Mouse (Mus musculus) lung, postnatal 0 days (tissue): ENCODE data around the gene Pla2g2e. TPM values are rescaled to one million over a fixed set of nuclear protein-coding genes. Genes with fewer than 3 reads are reported as not detected.
"Not testable (repeated sequence)": the region's sequence is repeated elsewhere in the genome, so short reads cannot be mapped to it uniquely, and the experiment has no call there.

ENCODE experiments used
- ATAC-seq: fragments of 200-750 bp; cut with Nextera tagmentation; 2 replicates; pipeline ENCODE4 v1.8.0; 2017; ENCODE audit warnings: moderate library complexity
- DNase-seq: peaks from one replicate; pipeline ENCODE4 v3.0.0-alpha.2; 2016; ENCODE audit warnings: low spot score
- H3K27ac ChIP-seq: fragments of 300-500 bp; sonication (generic); 2 replicates; pipeline ENCODE4 v1.5.1; 2014; ENCODE audit warnings: antibody characterized with exemption, mild to moderate bottlenecking, low read length, mixed read lengths
- H3K27me3 ChIP-seq: fragments of 300-500 bp; sonication (generic); replicated peaks from 2 replicates; pipeline ENCODE4 v1.6.1; 2014; ENCODE audit warnings: low read length, mixed read lengths; ENCODE audit not compliant: insufficient read depth
- H3K36me3 ChIP-seq: fragments of 300-500 bp; sonication (generic); 2 replicates; pipeline ENCODE4 v1.6.1; 2014; ENCODE audit warnings: low read length, mixed read lengths; ENCODE audit not compliant: insufficient read depth
- H3K4me1 ChIP-seq: fragments of 300-500 bp; sonication (generic); 2 replicates; pipeline ENCODE4 v1.6.1; 2014; ENCODE audit warnings: antibody characterized with exemption, low read depth, low read length, mixed read lengths; ENCODE audit not compliant: insufficient read depth
- H3K4me2 ChIP-seq: fragments of 300-500 bp; sonication (generic); replicated peaks from 2 replicates; pipeline ENCODE4 v1.6.1; 2014; ENCODE audit warnings: low read depth, mild to moderate bottlenecking, low read length, moderate library complexity, mixed read lengths
- H3K4me3 ChIP-seq: fragments of 300-500 bp; sonication (generic); 2 replicates; pipeline ENCODE4 v1.5.1; 2014; ENCODE audit warnings: low read depth, low read length
- H3K9ac ChIP-seq: fragments of 300-500 bp; sonication (generic); replicated peaks from 2 replicates; pipeline ENCODE4 v1.6.1; 2014; ENCODE audit warnings: low read depth, mild to moderate bottlenecking
- H3K9me3 ChIP-seq: fragments of 300-500 bp; sonication (generic); 2 replicates; pipeline ENCODE4 v1.6.1; 2016; ENCODE audit warnings: low read length, mixed read lengths
- CTCF ChIP-seq: IDR thresholded peaks from 2 replicates; pipeline ENCODE4 v1.5.1; 2016; ENCODE audit warnings: antibody characterized with exemption, mild to moderate bottlenecking
- EP300 ChIP-seq: IDR thresholded peaks from 2 replicates; pipeline ENCODE4 v1.6.1; 2016; ENCODE audit warnings: antibody characterized with exemption, mild to moderate bottlenecking, control low read depth
- WGBS: fragments of 180-500 bp; shearing (Covaris S2); extraction: QIAGEN DNeasy Blood & Tissue Kit; methylation state at CpG from one replicate; pipeline ENCODE4 v1.1.7; 2014; 5-methylcytosine and 5-hydroxymethylcytosine counted together
- polyA plus RNA-seq: library from polyadenylated mRNA; unstranded; fragments of >200 nt; fragmentation: Nextera tagmentation; extraction: Ambion mirVana; gene quantifications from 2 replicates; pipeline ENCODE4 v1.2.1, GENCODE M21; 2015

Pla2g2e gene
- polyA plus RNA-seq, 1 experiment from 2014 or later: not detected

- no peak overlapping the region for H3K4me3 ChIP-seq
- TF ChIP-seq EP300: no peak
- no peak for TF ChIP-seq CTCF
- WGBS: 56% methylated on average over 6 of the region's 6 CpGs
- H3K36me3 ChIP-seq: no peaks in the 10 kb centered on the region
- no peaks in the 10 kb centered on the region for H3K4me1 ChIP-seq
- no peak overlapping the region for H3K9ac ChIP-seq
- DNase-seq (no peak), ATAC-seq (no peak)
- H3K4me2 ChIP-seq: no peak overlapping the region
- no peaks in the 10 kb centered on the region for H3K27me3 ChIP-seq
- no peaks in the 10 kb centered on the region for H3K9me3 ChIP-seq
- no peak overlapping the region for H3K27ac ChIP-seq
Measured at GRCm38 (mm10) chr4:138865991-138866390, 11.8 kb upstream of the Pla2g2e start.

GRCm38 (mm10) chr4:138866413-138866812 lies 11.3 kb upstream of the Pla2g2e start:
- H3K9ac ChIP-seq: no peak overlapping the region
- H3K9me3 ChIP-seq: no peaks in the 10 kb centered on the region
- H3K4me3 ChIP-seq: no peak overlapping the region
- no peak overlapping the region for H3K4me2 ChIP-seq
- no peak overlapping the region for H3K27ac ChIP-seq
- H3K36me3 ChIP-seq: no peaks in the 10 kb centered on the region
- WGBS: 8% methylated on average over 7 of the region's 7 CpGs
- TF ChIP-seq CTCF (peak; percentile 96), EP300 (no peak)
- H3K27me3 ChIP-seq: no peaks in the 10 kb centered on the region
- peak; percentile 89 for DNase-seq
- H3K4me1 ChIP-seq: no peaks in the 10 kb centered on the region
- ATAC-seq: peak; percentile 73

GRCm38 (mm10) chr4:138868666-138869065 lies 9.1 kb upstream of the Pla2g2e start:
- Histone ChIP-seq H3K27me3 (no peaks in the 10 kb centered on the region), H3K9me3 (no peaks in the 10 kb centered on the region), H3K27ac (no peak overlapping the region), H3K4me3 (no peak overlapping the region), H3K36me3 (no peaks in the 10 kb centered on the region), H3K4me1 (no peaks in the 10 kb centered on the region), H3K4me2 (no peak overlapping the region), H3K9ac (no peak overlapping the region)
- DNase-seq (no peak), ATAC-seq (no peak)
- 53% methylated on average over 8 of the region's 8 CpGs for WGBS
- TF ChIP-seq EP300 (no peak), CTCF (no peak)

- Histone ChIP-seq H3K9me3 (no peaks in the 10 kb centered on the region), H3K4me1 (no peaks in the 10 kb centered on the region), H3K27me3 (no peaks in the 10 kb centered on the region), H3K9ac (no peak within 1 kb of the TSS), H3K4me2 (no peak within 1 kb of the TSS), H3K36me3 (no peaks in the 10 kb centered on the region), H3K4me3 (no peak within 1 kb of the TSS), H3K27ac (no peak within 1 kb of the TSS)
- TF ChIP-seq EP300: no peak
- DNase-seq (no peak), ATAC-seq (no peak)
- 60% methylated on average over 6 of the region's 6 CpGs for WGBS
Measured at GRCm38 (mm10) chr4:138873864-138874263, 3.9 kb upstream of the Pla2g2e start, which contains the start of gene Gm13030. Gm13030 (minus strand) TSS chr4:138873964.

- not testable (repeated sequence) for H3K27me3 ChIP-seq, H3K4me3 ChIP-seq, H3K9ac ChIP-seq, DNase-seq, ATAC-seq, H3K36me3 ChIP-seq, H3K9me3 ChIP-seq, H3K4me2 ChIP-seq, H3K4me1 ChIP-seq, H3K27ac ChIP-seq
- 62% methylated on average over 2 of the region's 2 CpGs for WGBS
Measured at GRCm38 (mm10) chr4:138875275-138875674, 2.5 kb upstream of the Pla2g2e start.

GRCm38 (mm10) chr4:138875986-138876385 lies 1.8 kb upstream of the Pla2g2e start:
- Histone ChIP-seq H3K9me3 (no peaks in the 10 kb centered on the region), H3K4me1 (no peaks in the 10 kb centered on the region), H3K4me2 (no peak overlapping the region), H3K27me3 (no peaks in the 10 kb centered on the region), H3K4me3 (no peak overlapping the region), H3K36me3 (no peaks in the 10 kb centered on the region), H3K27ac (no peak overlapping the region), H3K9ac (no peak overlapping the region)
- 89% methylated on average over 2 of the region's 2 CpGs for WGBS
- no peak for TF ChIP-seq CTCF
- TF ChIP-seq EP300: no peak
- DNase-seq (no peak), ATAC-seq (no peak)

- WGBS: 31% methylated on average over 8 of the region's 8 CpGs
- TF ChIP-seq CTCF (no peak), EP300 (no peak)
- DNase-seq (peak; percentile 36), ATAC-seq (peak; percentile 27)
- Histone ChIP-seq H3K4me2 (no peak overlapping the region), H3K4me3 (no peak overlapping the region), H3K9me3 (no peaks in the 10 kb centered on the region), H3K27me3 (no peaks in the 10 kb centered on the region), H3K9ac (no peak overlapping the region), H3K36me3 (no peaks in the 10 kb centered on the region), H3K4me1 (no peaks in the 10 kb centered on the region), H3K27ac (0 out of 2 replicates have a peak overlapping the region, but pooled peaks have one; percentile 14)
Measured at GRCm38 (mm10) chr4:138878783-138879182, 1.0 kb downstream of the Pla2g2e start.
